Mouse (Mus musculus): ENCODE results near the gene Ptprg.

GRCm38 (mm10) chr14:11584263-11584662 is 30.9 kb downstream of the Ptprg start:
- TF ChIP-seq MYOD1 (IDR thresholded peaks at IDR 0.05; ENCODE audit: control insufficient read depth, insufficient read length, low read depth) (no peak), CTCF (IDR thresholded peaks at IDR 0.05; ENCODE audit: control insufficient read depth, insufficient read depth, insufficient read length) (no peak), FOSL1 (IDR thresholded peaks at IDR 0.05; ENCODE audit: insufficient read depth, low read length, poor library complexity, severe bottlenecking) (no peak), MYOG (IDR thresholded peaks at IDR 0.05; ENCODE audit: control insufficient read depth, extremely low read depth, insufficient read length) (no peak), USF1 (IDR thresholded peaks at IDR 0.05; ENCODE audit: low read depth) (no peak)

Measured in C2C12 (cell line).